Mouse (Mus musculus) stomach, embryonic 15.5 days (tissue): Measurements from ENCODE around the gene Osm. TPM values are rescaled to one million over a fixed set of nuclear protein-coding genes. Genes with fewer than 3 reads are reported as not detected.
A peak's percentile ranks its signal among the peaks of the same experiment; 100 is the strongest.

ENCODE experiments used
- ATAC-seq: fragments of 200-750 bp; cut with Nextera tagmentation; 2 replicates; pipeline ENCODE4 v1.8.0; 2017; ENCODE audit warnings: low read depth, moderate number of reproducible peaks, moderate TSS enrichment; ENCODE audit not compliant: insufficient read depth, low FRiP score
- H3K27ac ChIP-seq: fragments of 300-500 bp; sonication (generic); 2 replicates; pipeline ENCODE4 v1.5.1; 2015; ENCODE audit warnings: mild to moderate bottlenecking, inconsistent platforms
- H3K27me3 ChIP-seq: fragments of 300-500 bp; sonication (generic); replicated peaks from 2 replicates; pipeline ENCODE4 v1.6.1; 2015; ENCODE audit warnings: inconsistent platforms
- H3K36me3 ChIP-seq: fragments of 300-500 bp; sonication (generic); 2 replicates; pipeline ENCODE4 v1.6.1; 2015; ENCODE audit warnings: inconsistent platforms
- H3K4me1 ChIP-seq: fragments of 300-500 bp; sonication (generic); 2 replicates; pipeline ENCODE4 v1.6.1; 2015; ENCODE audit warnings: inconsistent platforms
- H3K4me2 ChIP-seq: fragments of 300-500 bp; sonication (generic); 2 replicates; pipeline ENCODE4 v1.6.1; 2015; ENCODE audit warnings: mild to moderate bottlenecking, inconsistent platforms
- H3K4me3 ChIP-seq: fragments of 300-500 bp; sonication (generic); replicated peaks from 2 replicates; pipeline ENCODE4 v1.5.1; 2015; ENCODE audit warnings: inconsistent platforms
- H3K9ac ChIP-seq: fragments of 300-500 bp; sonication (generic); 2 replicates; pipeline ENCODE4 v1.6.1; 2015; ENCODE audit warnings: inconsistent platforms
- H3K9me3 ChIP-seq: fragments of 300-500 bp; sonication (generic); 2 replicates; pipeline ENCODE4 v1.6.1; 2016; ENCODE audit warnings: inconsistent platforms
- WGBS: fragments of 180-500 bp; shearing (Covaris S2); methylation state at CpG from one replicate; pipeline ENCODE4 v1.1.7; 2015; 5-methylcytosine and 5-hydroxymethylcytosine counted together
- polyA plus RNA-seq: library from polyadenylated mRNA; unstranded; fragments of >200 nt; fragmentation: Nextera tagmentation; extraction: Ambion mirVana; gene quantifications from 2 replicates; pipeline ENCODE4 v1.2.1, GENCODE M21; 2015

Osm gene
- polyA plus RNA-seq, 1 experiment from 2014 or later: 0.22 TPM

GRCm38 (mm10) chr11:4283627-4284026 lies 47.4 kb downstream of the Osm start:
- Histone ChIP-seq H3K36me3 (no peaks in the 10 kb centered on the region), H3K4me3 (no peak overlapping the region), H3K27me3 (no peaks in the 10 kb centered on the region), H3K4me1 (no peaks in the 10 kb centered on the region; the same call in 1 of the 2 replicates), H3K9ac (no peak overlapping the region), H3K27ac (no peak overlapping the region), H3K9me3 (no peaks in the 10 kb centered on the region), H3K4me2 (no peak overlapping the region)
- WGBS: 21% methylated on average over 4 of the region's 4 CpGs
- peak; percentile 70 for ATAC-seq

- no peak for ATAC-seq
- no peaks in the 10 kb centered on the region for H3K36me3 ChIP-seq
- no peaks in the 10 kb centered on the region for H3K9me3 ChIP-seq
- no peak overlapping the region for H3K9ac ChIP-seq
- H3K27ac ChIP-seq: no peak overlapping the region
- H3K27me3 ChIP-seq: no peaks in the 10 kb centered on the region
- H3K4me2 ChIP-seq: no peak overlapping the region
- 52% methylated on average over 3 of the region's 3 CpGs for WGBS
- H3K4me3 ChIP-seq: no peak overlapping the region
- 0 out of 2 replicates have a peak, but pooled peaks cover 3% of the 10 kb centered on the region for H3K4me1 ChIP-seq
Measured at GRCm38 (mm10) chr11:4289280-4289679, 53.1 kb downstream of the Osm start.

Other genes with a start within 250 kb of the Osm start
- 1.4 and 1.5 TPM in 2 replicates for gene Sec14l4, start 205.0 kb upstream of the Osm start, polyA plus RNA-seq
- 0.08 and 0.18 TPM in 2 replicates for gene Sec14l3, start 171.6 kb upstream of the Osm start, polyA plus RNA-seq
- 21.7 and 21.8 TPM in 2 replicates for gene Mtfp1, start 141.0 kb upstream of the Osm start, polyA plus RNA-seq
- gene Sec14l2, start 113.0 kb upstream of the Osm start, polyA plus RNA-seq: 1.7 and 1.9 TPM in 2 replicates
- 25.1 and 26.8 TPM in 2 replicates for gene Rnf215, start 101.2 kb upstream of the Osm start, polyA plus RNA-seq
- 6.1 and 6.4 TPM in 2 replicates for gene Ccdc157, start 76.1 kb upstream of the Osm start, polyA plus RNA-seq
- 39.2 and 44.2 TPM in 2 replicates for gene Sf3a1, start 76.1 kb upstream of the Osm start, polyA plus RNA-seq
- 31.1 and 33.4 TPM in 2 replicates for gene Tbc1d10a, start 49.6 kb upstream of the Osm start, polyA plus RNA-seq
- gene Castor1, start 18.2 kb upstream of the Osm start, polyA plus RNA-seq: 3.8 and 4.8 TPM in 2 replicates
- gene Lif, start 21.1 kb downstream of the Osm start, polyA plus RNA-seq: 0.61 and 0.65 TPM in 2 replicates
- gene Hormad2, start 204.7 kb downstream of the Osm start, polyA plus RNA-seq: 0.17 and 0.44 TPM in 2 replicates